Mouse (Mus musculus) left cerebral cortex, adult 8-10 months (tissue): Measurements from ENCODE around the gene Pak6. TPM values are rescaled to one million over a fixed set of nuclear protein-coding genes. Genes with fewer than 3 reads are reported as not detected.

ENCODE experiments used
- DNase-seq, 2 experiments: peaks; one replicate each; pipeline ENCODE4 v3.0.0; 2022; ENCODE audit warnings: low spot score in 2 of 2
- total RNA-seq, 4 experiments: library from RNA; stranded (reverse); gene quantifications; 2 replicates each; pipeline ENCODE4 v1.2.4; 2022

Pak6 gene
- total RNA-seq, 4 experiments from 2014 or later: 68.1 to 87.8 (median 77.2) TPM

DNA sequence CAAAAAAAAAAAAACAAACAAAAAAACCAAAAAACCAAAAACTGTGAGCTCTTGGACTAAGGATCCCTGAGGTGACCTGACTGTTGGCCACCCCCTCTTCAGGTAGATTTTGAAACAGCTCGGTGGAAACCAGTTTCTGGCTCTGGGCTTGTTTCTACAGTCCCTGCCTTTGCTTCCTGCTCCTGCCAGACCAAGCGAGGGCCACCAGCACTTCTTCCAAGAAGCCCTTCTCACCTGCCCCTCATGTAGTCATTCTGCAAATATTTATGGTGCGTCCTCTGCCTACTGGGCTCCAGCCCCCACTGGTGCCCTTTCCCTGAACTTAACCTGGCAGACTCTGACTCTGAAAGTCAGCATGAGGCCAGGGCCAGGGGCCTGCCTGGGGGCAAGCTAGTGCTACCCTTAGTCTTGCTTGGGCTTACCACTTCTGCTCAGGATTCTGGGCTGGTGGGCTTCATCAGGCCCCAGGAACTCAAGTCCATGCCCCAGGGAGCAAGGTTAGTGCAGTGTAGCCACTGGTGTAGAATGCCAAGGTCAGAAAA lies 1.9 kb downstream of the Pak6 start:
- DNase-seq: no peak

DNA sequence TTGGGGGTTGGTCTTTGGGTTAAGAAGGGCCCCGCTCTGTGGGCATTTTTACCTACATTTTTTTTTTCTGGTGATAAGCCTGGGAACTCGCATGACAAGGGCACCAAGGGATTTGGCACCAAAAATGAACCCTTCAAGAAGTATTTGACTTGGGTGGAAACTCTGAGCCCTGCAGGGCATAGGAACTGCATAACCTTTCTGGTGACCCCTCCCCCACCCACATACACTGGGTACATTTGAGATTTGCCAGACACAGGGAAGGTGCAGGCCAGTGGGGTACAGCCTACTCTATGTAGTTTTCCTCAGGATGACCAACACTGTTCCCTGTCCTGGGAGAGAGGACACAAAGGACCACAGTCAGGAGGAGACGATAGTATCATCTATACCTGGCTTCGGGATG lies 2.5 kb downstream of the Pak6 start:
- no peak for DNase-seq

DNA sequence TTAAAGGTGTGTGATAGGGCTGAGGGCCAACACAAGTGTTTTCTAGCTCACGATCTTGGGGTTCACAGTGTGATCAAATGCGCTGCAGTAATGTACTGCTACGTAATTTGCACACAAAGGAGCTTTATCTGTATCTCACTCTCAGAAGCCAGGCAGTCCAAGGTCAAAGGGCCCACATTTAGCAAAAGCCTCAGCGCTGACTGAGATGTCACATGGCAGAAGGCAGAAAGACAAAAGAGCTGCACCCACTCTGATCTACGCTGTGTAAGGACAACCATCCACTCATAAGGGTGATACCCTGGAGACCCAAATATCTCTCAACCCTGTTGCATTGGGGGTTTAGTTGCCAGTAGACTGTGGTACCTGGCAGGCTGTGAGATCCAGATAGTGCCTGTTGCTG lies 4.1 kb downstream of the Pak6 start:
- DNase-seq: no peak

DNA sequence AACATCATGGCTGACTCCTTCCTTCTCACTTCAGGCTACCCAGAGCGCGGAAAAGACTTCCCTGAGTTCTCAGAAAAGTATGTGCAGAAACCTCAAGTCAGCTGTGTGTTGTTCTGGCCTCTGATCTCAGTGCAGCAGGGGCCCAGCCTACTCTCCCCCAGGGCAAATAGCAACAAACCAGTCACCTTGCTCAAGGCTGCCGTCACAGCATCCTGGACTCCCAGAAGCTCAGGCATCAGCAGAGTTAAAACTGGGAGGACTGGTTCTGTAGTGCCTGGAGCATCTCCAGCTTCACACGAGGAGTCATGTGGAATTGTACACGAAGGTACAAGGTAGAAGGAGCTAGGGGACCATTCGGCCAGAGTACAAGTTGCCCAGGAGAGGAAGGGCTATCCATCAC lies 6.1 kb downstream of the Pak6 start:
- no peak for DNase-seq

DNA sequence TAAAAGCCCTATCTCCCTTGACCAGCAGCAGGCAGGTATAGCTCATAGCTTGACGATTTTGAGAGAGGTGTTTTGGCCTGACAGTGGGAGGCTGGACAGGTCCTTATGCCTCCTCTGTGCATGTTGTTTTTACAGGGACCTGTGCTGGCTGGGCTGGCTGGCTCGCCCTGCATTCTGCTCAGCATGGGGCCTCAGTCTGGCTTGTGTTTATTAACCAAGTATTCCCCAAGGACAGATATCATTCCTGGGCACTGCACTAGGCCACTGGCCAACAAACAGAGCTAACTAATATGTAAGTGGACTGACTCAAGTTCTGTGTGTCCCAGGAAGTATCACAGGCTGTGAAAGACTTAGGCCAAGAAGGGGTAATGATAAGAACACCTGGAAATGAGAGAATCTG lies 6.7 kb downstream of the Pak6 start:
- DNase-seq: no peak

DNA sequence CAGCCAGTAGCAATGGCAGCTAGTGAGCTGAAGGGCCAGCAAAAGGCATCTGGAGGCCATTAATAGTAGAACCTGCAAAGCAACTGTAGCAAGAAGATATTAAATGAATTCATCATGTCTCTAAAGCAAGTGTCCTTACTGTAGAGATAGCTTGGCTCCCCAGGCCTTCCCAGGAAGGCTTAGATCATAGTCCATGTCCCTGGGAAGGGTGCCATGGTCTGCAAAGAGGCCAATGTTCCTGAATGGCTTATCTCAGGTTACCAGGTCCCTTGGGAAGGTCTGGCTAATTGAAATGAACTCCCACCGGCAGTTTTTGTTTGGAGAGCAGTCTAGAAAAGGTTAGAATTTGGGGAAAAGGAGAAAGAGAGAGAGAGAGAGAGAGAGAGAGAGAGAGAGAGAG lies 8.6 kb downstream of the Pak6 start:
- DNase-seq: no peak

DNA sequence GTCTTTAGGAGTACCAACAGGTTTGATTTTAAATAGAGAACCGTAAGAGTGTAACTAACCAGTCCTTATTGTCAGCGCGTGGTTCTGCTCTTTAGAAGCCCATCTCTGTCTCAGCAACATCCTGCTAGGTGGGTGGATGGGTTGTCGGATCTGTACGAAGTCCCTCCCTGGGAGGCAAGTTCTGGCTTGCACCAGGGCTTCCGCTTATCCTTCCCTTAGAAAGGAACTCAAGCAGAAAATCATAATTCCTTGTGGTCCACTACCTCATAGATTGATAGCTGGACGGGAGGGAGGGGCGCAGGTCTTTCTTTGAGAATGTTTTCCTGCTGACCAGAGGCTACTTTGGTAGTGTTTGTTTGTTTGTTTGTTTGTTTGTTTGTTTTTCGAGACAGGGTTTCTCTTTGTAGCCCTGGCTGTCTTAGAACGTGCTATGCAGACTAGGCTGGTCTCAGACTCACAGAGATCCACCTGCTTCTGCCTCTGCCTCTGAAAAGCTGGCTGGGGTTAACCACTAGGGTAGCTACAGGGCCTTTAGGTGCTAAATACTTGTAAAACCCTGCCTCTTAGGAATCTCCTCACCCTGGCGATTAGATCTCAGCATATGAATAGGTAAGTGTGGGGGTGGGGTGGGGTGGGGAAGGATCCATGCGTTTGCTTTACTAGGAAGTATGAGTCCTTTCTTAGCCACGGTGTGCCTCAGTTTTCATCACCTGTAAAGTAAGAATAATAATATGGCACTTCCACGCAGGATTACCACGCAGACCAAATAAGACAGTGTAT lies 10.8 kb downstream of the Pak6 start:
- no peak for DNase-seq

DNA sequence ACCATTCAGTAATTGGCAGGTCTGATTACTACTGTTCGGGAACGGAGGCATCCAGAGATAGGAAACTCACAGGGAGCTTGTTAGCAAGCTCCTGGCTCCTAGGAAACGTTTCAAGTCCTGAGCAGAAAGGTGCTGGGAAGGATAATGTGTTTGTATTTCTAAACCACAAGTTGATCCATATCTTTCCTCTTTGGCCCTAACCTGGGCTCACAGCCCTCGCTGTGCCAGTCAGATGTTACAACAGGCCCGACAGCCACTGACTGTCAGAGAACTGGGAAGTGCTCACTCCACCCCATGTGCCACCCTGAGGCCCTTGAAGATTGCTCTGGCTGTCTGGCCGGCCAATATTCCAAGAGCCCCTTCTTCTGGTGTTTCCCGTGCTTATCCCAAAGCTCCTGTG lies 11.4 kb downstream of the Pak6 start:
- DNase-seq: no peak

DNA sequence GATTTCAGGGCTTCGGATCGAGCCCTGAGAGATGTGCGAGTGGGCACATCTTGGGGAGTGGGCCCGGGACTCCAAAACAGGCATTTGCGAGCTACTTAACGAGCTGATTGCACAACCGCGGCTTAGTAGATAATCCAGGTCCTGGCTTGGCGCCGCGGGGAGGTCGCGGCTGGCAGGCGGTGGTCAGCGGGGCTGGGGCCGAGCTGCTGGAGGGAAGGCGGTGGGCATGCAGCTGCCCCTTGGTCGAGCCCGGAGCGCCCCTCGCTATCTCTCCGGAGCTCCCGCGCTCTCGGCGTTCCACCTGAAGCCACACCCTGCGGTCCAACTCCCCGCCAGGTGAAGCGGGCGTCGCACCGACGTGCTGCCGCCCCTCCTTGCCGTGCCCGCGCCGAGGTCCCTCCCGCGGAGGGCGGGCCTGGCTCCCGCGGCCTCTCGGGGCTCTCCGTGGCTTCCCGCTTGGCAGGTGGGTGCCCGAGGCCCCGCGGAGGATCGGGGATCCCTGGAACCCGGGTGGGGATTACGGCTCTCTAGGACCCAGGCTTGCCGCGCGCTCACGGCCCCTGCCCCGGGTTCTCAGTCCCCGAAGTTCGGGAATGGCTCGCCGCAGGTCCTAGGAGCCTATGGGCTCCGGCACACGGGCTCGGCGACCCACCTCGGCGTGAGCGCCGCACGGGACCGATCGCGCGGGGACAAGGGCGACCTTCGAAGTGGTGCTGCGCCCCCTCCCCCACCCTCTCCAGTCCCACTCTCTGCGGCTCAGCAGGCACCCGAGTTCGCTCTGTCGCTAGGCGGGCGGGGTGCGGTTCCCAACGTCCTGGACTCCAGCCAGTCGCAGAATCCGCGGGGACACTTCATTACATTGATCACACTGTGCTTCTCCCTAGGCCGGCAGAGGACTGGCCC lies 14.0 kb downstream of the Pak6 start:
- DNase-seq: no peak

DNA sequence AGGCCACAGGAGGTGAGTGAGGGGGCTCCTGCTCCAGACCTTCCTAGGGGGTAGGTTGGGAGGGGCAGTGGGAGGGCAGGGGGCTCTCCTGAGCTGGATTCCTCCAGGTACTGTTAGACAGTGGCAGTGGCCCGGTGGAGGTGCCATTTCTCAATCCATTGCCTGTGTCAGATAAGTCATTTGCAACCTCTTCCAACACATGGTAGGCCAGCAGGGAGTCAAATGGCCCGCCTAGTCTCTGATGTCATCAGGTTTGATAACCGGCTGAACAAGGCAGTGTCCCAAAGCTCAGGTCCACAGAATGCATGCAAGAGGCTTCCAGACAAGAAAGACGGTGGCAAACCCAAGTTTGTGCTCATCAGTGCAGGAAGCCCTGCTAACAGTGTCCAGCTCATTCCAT lies 14.7 kb downstream of the Pak6 start:
- DNase-seq: no peak

DNA sequence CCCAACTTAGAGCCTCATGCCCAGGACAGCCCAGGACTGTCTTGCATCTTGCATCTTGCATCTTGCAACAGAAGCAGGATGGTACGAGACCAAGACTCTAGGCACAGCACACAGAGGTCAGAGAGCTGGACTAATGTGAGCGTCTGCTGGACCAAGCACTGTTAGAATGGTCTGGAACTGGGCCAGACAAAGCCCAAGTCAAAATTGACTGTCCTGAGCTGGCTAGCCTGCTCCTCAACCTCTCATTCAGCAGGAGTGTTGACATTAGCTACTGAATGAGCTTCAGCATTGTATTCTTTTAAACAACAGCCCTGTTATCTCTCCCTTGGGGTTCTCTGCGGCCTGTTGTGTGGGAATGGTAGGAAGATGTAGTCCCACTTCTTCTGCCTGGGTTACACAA lies 16.5 kb downstream of the Pak6 start:
- no peak for DNase-seq

DNA sequence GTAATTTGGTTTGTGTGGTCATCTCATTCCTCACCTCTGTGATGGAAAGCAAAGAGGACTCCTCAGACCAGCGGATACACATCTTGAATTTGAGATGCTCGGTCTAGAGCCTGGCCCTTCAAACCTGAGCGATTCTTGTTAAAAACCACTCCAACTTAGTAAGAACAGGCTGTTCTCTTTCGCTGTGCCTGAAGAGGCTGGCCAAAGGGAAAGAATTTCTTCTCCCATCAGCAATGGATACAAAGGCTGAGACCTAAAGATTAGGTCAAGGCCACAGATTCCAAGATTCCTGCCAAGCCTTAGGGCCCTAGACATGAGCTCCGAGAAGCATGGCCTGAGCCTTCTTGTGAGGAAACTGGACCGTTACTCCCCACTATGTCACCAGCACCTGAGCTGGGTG lies 17.8 kb downstream of the Pak6 start:
- DNase-seq: no peak

DNA sequence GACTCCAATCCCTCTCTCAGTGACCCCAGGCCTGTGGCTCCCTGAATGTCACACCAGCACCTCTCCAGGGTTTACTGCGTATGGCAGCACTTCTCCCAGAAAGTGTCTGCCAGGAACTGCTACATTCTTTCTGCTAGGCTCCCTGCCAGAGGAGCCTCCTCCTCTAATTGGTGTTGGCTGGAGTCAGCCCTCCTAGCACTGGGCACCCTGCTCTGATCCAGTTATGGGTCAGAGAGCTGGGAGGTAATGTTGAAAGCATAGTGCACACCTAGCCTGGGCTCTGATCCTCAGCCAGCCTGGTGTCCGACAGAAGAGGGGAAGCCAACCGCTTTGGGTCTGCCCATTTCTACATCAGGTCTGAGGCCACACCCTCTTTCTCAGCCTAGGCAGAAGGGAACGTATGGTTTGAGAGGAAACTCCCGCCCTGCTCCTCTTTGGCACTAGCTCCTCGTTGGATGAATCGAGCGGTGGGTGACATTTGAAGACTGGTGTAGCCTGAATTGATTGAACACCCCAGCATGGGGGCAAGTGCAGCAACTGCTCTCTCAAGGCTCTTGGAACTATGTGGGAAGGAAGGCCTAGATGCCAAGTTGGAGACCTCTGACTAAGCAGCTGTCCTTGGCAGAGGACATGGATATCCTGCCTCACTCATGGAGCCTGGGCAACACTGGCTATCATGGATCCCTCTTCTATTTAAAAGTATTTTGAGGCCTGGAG lies 19.6 kb downstream of the Pak6 start:
- DNase-seq: no peak

DNA sequence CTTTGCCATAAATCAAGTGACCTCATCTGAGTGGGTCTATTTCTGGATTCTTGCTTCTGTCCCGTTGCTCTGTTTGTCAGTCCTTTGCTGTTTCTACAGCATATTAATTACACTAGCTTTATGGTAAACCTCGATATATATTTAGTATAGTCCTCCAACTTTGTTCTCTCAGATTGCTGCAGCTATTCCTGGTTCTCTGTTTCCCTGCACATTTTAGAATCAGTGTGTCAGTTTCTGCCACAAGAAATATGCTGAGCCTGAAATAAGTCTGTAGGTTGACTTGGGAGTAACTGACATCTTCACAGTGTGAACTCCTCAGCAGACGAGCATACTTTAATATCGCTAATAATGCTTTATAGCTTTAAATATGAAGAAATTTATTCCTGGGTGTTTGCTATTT lies 22.0 kb downstream of the Pak6 start:
- DNase-seq: no peak

DNA sequence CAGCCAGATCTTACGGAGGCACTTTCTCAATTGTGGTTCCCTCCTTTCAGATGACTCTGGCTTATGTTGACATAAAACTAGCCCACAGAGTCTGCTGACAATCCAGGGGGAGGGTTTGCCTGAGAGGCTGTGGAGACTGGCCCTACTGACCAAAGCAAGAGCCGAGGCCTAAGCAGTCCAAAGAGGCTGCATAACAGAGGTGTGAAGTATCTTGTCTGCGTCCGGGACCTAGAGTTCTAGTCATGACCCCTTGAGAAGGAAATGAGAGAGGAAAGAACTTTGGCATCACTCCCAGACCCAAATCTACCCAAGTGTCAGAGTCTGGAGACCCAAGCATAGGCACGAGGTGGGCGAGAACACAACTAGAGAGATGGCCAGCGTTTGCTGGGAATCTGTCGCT lies 23.6 kb downstream of the Pak6 start:
- DNase-seq: no peak

DNA sequence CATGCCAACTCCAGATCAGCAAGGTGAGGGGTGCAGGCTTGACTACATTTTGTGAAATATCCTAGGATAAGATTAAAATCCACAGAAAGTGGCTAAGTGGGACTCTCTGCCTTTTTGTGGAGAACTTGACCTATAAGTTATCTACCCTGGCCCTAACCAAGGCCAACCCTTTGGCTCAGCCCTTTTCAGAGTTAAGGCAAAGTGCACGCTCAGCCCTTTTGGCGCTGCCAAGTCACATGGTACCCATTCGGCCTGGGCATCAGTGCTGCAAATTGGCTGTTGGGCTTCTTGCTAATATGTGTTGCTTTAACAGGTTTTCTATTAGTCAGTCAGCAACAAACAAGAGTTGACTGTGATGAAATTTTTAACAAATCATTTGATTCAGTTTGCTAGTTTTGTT lies 24.7 kb downstream of the Pak6 start:
- DNase-seq: no peak

DNA sequence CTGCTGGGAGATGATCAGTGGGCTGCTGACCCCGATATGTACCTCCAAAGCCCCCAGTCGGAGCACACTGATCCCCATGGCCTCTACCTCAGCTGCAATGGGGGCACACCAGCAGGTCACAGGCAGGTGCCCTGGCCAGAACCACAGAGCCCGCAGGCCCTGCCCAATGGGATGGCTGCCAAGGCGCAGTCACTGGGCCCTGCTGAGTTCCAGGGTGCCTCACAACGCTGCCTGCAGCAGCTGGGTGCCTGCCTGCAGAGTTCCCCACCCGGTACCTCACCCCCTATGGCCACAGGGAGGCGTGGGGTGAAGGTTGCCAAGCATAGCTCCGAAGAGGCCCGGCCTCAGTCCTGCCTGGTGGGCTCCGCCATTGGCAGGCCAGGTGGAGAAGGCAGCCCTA lies 26.8 kb downstream of the Pak6 start:
- DNase-seq: no peak

DNA sequence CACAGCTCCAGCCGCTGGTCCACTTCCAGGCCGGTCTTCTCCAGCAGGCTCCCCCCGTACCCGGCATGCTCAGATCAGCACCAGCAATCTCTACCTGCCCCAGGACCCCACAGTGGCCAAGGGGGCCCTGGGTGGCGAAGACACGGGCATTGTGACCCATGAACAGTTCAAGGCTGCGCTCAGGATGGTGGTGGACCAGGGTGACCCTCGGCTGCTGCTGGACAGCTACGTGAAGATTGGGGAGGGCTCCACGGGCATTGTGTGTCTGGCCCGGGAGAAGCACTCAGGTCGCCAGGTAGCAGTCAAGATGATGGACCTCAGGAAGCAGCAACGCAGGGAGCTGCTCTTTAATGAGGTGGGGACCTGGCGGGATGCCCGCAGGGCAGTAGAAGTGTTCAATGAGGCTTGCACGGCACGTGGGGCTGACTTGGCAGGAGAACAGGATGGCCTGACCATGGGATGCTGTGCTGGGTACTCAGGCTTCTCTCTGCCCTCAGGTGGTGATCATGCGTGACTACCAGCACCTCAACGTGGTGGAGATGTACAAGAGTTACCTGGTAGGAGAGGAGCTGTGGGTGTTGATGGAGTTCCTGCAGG lies 30.4 kb downstream of the Pak6 start:
- DNase-seq: no peak

DNA sequence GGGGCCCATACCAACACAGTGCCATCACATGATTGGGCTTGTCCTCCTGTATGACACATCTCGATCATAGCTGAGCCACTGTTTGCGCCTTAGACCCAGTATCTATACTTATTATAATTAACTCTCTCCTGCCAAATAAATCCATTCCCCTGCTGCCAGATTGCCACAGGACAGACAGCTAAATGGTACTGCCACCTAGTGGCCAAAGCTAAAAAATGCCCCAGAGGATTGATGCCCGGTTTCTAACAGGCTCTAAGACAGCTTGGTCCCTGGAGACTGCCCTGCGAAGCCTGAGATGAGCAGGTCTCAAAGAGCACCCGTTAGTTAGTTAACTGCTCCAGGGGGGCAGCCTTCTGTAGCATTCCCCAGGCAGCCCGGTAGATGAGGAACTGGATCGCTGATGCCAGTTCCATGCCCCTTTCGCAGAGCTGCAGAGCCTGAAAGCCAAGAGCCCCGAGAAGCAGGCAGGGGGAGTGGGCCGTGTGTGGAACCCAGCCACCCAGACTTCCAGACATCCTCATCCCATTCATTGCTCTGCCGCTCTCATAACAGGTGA lies 32.7 kb downstream of the Pak6 start:
- no peak for DNase-seq

DNA sequence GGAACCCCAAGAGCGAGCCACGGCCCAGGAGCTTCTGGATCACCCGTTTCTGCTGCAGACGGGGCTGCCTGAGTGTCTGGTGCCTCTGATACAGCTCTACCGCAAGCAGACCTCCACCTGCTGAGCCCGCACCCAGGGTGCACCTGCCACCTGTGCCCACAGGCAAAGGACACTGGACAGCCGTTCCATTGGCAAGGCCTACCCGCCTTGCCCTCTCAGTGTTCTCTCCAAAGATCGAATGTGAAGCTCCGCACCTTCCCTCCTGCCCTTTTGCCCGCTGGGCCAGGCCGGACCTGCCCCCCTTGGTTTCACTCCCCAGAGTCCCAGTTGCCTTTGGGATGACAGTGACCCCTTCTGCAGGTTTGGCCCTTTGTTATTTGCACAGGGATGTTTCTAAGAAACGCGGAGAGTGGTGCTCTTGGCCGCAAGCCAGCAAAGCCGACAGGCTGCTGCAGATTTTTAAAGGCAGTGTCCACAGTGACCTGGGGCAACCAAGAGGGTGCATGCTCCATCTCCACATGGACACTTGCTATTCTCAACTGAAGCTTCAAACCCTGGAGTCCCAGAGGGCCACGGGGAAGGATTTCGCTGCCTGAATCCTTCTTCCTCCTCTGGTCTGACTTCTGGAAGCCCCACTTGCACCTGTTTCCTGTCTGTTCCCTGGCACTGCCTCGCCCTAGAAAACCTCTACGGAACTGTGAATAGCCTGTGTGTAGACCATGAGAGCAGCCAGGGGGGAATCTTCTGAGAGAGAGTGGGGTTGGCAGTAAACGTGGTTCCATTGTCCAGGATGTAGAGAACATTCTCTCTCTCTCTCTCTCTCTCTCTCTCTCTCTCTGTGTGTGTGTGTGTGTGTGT lies 33.6 kb downstream of the Pak6 start:
- DNase-seq: no peak
